Mouse (Mus musculus) layer of hippocampus, adult 2 months (tissue): ENCODE measurements at regions not wholly inside any gene's neighbourhood (a gene's known extent, or its start where the extent isn't known, plus 50 kb on each side); places are given as distances from the start of the nearest gene placed in this dataset.

Source experiments
- DNase-seq, 2 experiments: peaks; one replicate each; pipeline ENCODE4 v3.0.0; 2022; ENCODE audit warnings: low spot score in 2 of 2
- H3K27ac ChIP-seq: fragments of 200-600 bp; 2 replicates; pipeline ENCODE4 v1.8.1; 2022
- H3K4me3 ChIP-seq: fragments of 200-600 bp; 2 replicates; pipeline ENCODE4 v1.8.1; 2022; ENCODE audit warnings: mild to moderate bottlenecking
- CTCF ChIP-seq: fragments of 200-600 bp; conservative IDR thresholded peaks from 2 replicates; pipeline ENCODE4 v1.8.1; 2022; ENCODE audit warnings: antibody characterized with exemption, mild to moderate bottlenecking, moderate library complexity

GRCm38 (mm10) chr8:79587258-79587657, 52.2 kb upstream of the Otud4 start:
- Histone ChIP-seq H3K4me3 (no peak overlapping the region), H3K27ac (no peak overlapping the region)
- DNase-seq: peak in 1 of 2 experiments; percentile 50
- TF ChIP-seq CTCF: peak; percentile 80

DNA sequence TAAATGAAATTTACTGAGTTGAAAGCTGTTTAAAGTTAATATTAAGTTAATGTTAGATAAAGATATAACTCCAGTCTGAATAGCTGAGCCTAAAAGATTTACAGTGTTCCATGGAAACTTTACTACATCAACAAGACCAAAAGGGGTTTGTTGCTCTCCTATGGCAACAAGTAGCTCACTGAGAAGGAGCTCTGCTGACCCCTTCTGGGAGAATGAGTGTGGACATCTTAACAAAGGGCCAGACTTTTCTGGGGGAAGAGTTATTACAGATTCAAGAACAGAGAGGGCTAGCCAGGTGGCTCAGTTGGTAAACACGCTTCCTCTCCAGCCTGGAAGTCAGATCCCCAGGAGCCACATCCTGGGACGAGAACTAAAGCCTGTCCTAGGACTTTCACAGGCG, 54.5 kb upstream of the Otud4 start:
- Histone ChIP-seq H3K4me3 (no peak overlapping the region), H3K27ac (no peak overlapping the region)
- peak; percentile 86 for TF ChIP-seq CTCF
- peak; percentile 43 to 64 for DNase-seq

- DNase-seq: no peak
- Histone ChIP-seq H3K4me3 (no peak overlapping the region), H3K27ac (no peak overlapping the region)
- peak; percentile 61 for TF ChIP-seq CTCF
Observed at GRCm38 (mm10) chr8:79583326-79583725, 56.1 kb upstream of the Otud4 start.

DNA sequence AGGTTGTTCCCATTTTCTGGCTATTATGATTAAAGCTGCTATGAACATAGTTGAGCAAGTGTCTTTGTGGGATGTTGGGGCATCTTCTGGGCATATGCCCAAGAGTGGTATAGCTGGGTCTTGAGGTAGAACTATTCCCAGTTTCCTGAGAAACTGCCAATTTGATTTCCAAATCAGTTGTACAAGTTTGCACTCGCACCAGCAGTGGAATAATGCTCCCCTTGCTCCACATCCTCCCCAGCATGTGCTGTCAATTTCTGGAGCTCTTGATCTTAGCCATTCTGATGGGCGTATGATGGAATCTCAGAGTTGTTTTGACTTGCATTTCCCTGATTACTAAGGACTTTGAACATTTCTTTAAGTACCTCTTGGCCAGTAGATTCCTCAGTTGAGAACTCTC, 57.2 kb upstream of the Otud4 start:
- no peak for TF ChIP-seq CTCF
- Histone ChIP-seq H3K27ac (no peak overlapping the region), H3K4me3 (no peak overlapping the region)
- DNase-seq: no peak

DNA sequence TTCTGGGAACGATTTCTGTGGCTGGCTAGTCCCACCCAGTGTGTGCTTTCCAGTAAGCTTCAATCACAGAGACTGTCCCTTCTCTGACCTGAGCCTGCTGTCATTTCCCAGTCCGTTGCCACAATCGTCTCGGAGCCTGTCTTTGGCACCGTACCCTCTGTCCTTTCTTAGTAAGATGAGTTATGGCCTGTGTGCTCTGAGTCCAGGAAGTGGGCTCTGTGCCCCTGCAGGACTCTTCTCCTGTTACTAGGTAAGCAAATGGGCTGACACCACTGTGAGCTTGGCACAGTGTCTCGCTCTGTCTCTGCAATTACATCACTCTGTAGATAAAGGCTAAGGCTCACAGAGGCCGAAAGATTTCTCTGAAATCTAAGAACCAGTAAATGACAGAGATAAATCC, 63.3 kb upstream of the Otud4 start:
- no peak overlapping the region for H3K27ac ChIP-seq
- no peak for DNase-seq
- H3K4me3 ChIP-seq: no peak overlapping the region
- TF ChIP-seq CTCF: no peak

- no peak for TF ChIP-seq CTCF
- DNase-seq: peak in 1 of 2 experiments; percentile 8
- Histone ChIP-seq H3K27ac (no peak overlapping the region), H3K4me3 (no peak overlapping the region)
Observed at GRCm38 (mm10) chr8:79575175-79575734, 64.2 kb upstream of the Otud4 start.

DNA sequence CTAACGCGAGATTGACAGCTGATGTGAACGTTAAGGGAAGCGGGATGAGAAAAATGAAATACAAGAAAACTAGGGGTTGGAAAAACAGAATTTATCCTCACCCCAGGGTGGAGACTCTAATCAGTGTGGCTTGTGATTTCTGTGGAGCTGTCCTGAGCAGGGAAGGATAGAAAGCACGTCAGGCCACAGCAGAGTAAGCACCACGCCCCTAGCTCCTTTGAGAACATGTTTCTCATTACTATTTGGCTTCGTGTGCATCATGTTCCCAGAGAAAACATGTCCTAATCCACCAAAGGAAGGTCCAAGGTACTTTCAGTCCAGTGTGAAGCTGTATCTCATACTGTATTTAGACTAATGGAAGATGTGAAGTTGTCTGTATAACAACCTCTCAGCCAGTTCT, 65.9 kb upstream of the Otud4 start:
- no peak overlapping the region for H3K4me3 ChIP-seq
- no peak for TF ChIP-seq CTCF
- no peak overlapping the region for H3K27ac ChIP-seq
- DNase-seq: no peak

DNA sequence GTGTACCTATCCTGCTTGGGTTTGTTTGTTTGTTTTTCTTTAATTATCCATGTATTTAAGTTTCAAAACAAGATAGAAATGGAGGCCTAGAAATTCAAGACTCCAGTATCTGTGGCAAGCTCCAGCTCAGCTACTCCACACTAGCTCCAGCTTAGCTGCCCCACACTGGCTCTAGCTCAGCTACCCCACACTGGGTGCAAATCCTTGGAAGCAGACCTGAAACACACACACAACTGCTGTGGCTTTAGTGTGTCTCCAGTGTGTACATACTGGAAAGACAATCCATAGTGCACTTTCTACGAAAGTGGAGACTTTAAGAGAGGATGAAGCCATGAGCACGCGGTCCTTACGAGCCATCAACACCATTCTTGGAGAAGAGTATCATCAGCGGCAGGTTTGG, 66.9 kb upstream of the Otud4 start:
- Histone ChIP-seq H3K4me3 (no peak overlapping the region), H3K27ac (no peak overlapping the region)
- TF ChIP-seq CTCF: no peak
- DNase-seq: no peak

DNA sequence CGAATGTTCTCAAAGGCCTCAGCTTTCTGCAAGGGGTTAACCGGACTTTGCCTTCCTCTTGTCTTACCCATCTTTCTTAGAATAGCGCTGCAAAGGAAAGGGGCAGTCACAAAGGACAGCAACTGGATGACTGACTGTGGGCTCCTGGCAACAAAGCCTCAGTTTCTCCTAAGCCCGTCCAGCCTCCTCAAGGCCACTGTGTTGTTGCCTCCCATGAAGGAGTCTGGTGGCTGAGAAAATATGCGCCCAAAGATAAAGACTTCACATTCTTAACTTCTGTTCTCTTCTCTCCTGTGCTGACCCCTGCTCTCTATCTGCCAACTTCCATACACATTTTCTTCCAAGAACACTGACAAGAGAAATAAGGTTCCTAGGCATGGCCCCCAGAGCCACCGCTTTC, 76.3 kb upstream of the Otud4 start:
- DNase-seq: no peak
- H3K4me3 ChIP-seq: no peak overlapping the region
- TF ChIP-seq CTCF: no peak
- H3K27ac ChIP-seq: no peak overlapping the region

GRCm38 (mm10) chr8:79562669-79563068, 76.7 kb upstream of the Otud4 start:
- TF ChIP-seq CTCF: peak; percentile 55
- no peak overlapping the region for H3K4me3 ChIP-seq
- DNase-seq: no peak
- no peak overlapping the region for H3K27ac ChIP-seq

- TF ChIP-seq CTCF: no peak
- DNase-seq: no peak
- Histone ChIP-seq H3K4me3 (no peak overlapping the region), H3K27ac (no peak overlapping the region)
Observed at GRCm38 (mm10) chr8:79562071-79562581, 77.3 kb upstream of the Otud4 start.

DNA sequence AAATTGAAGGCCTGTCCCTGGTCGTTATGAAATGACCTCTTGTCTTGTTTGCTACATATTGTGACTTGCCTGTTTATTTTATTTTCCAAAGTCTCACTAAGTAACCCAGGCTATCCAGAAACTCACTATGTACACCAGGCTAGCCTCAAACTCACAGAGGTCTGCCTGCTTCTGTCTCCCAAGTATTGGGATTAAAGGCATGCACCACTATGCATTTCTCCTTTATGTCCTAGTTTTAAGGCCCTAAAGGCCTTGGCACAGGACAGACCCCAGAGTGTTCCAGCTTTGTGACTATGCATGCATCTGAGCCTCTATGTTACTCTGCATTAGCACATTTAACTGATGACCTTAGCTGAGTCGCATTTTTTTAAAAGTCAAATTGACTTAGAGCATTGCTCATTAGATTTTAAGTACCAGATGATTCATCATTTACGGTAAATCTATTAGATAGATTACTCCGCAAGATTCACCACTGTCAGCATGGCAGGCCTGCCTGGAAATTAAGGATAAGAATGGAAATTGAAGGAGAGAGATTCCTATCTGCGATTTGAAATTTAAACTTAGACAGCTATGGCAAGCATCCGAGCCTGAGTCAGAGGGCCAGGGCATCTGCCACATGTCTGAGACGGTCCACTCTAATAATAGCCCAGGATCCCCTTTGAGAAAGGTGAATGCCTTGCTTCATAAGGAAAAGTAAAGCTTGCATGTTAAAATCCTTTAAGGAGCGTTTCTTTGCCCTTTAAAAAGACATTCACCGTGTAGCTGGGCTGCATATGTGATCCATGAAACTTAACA, 78.0 kb upstream of the Otud4 start:
- Histone ChIP-seq H3K27ac (no peak overlapping the region), H3K4me3 (no peak overlapping the region)
- no peak for DNase-seq
- TF ChIP-seq CTCF: no peak

- no peak for DNase-seq
- TF ChIP-seq CTCF: no peak
- no peak overlapping the region for H3K27ac ChIP-seq
- no peak overlapping the region for H3K4me3 ChIP-seq
Observed at GRCm38 (mm10) chr8:79559516-79559915, 79.9 kb upstream of the Otud4 start.

- no peak overlapping the region for H3K4me3 ChIP-seq
- TF ChIP-seq CTCF: no peak
- no peak for DNase-seq
- no peak overlapping the region for H3K27ac ChIP-seq
Observed at GRCm38 (mm10) chr8:79554311-79554710, 85.1 kb upstream of the Otud4 start.
